Mouse (Mus musculus) midbrain, embryonic 11.5 days (tissue): ENCODE measurements around the gene Col20a1. TPM values are rescaled to one million over a fixed set of nuclear protein-coding genes. Genes with fewer than 3 reads are reported as not detected.

Source experiments
- ATAC-seq: fragments of 200-750 bp; cut with Nextera tagmentation; 2 replicates; pipeline ENCODE4 v1.8.0; 2017; ENCODE audit warnings: moderate TSS enrichment, moderate library complexity; ENCODE audit not compliant: low FRiP score
- DNase-seq: peaks from one replicate; pipeline ENCODE4 v3.0.0; 2015; ENCODE audit warnings: low spot score; ENCODE audit errors: missing footprints
- H3K27ac ChIP-seq: fragments of 300-500 bp; sonication (generic); 2 replicates; pipeline ENCODE4 v1.5.1; 2014; ENCODE audit warnings: low read depth, low read length
- H3K27me3 ChIP-seq: fragments of 300-500 bp; sonication (generic); 2 replicates; pipeline ENCODE4 v1.6.1; 2014; ENCODE audit warnings: mild to moderate bottlenecking, low read length, moderate library complexity, mixed read lengths; ENCODE audit not compliant: control insufficient read depth, insufficient read depth
- H3K36me3 ChIP-seq: fragments of 300-500 bp; sonication (generic); 2 replicates; pipeline ENCODE4 v1.6.1; 2014; ENCODE audit warnings: mild to moderate bottlenecking, low read length, moderate library complexity, mixed read lengths; ENCODE audit not compliant: control insufficient read depth, insufficient read depth
- H3K4me1 ChIP-seq: fragments of 300-500 bp; sonication (generic); 2 replicates; pipeline ENCODE4 v1.6.1; 2014; ENCODE audit warnings: low read length; ENCODE audit not compliant: control insufficient read depth, insufficient read depth
- H3K4me2 ChIP-seq: fragments of 300-500 bp; sonication (generic); 2 replicates; pipeline ENCODE4 v1.6.1; 2014; ENCODE audit warnings: mild to moderate bottlenecking, moderate library complexity
- H3K4me3 ChIP-seq: fragments of 300-500 bp; sonication (generic); 2 replicates; pipeline ENCODE4 v1.5.1; 2014; ENCODE audit warnings: low read depth, low read length
- H3K9ac ChIP-seq: fragments of 300-500 bp; sonication (generic); 2 replicates; pipeline ENCODE4 v1.6.1; 2014; ENCODE audit warnings: low read length
- H3K9me3 ChIP-seq: fragments of 300-500 bp; sonication (generic); 2 replicates; pipeline ENCODE4 v1.6.1; 2016; ENCODE audit warnings: low read length; ENCODE audit not compliant: control insufficient read depth
- WGBS: fragments of 180-500 bp; shearing (Covaris S2); extraction: QIAGEN DNeasy Blood & Tissue Kit; methylation state at CpG from one replicate; pipeline ENCODE4 v1.1.7; 2014; 5-methylcytosine and 5-hydroxymethylcytosine counted together
- polyA plus RNA-seq: library from polyadenylated mRNA; unstranded; fragments of >200 nt; fragmentation: Nextera tagmentation; extraction: Ambion mirVana; gene quantifications from 2 replicates; pipeline ENCODE4 v1.2.1, GENCODE M21; 2014

Gene Col20a1
- polyA plus RNA-seq, 1 experiment from 2014 or later = 0.26 TPM

GRCm38 (mm10) chr2:180988347-180988913 is 2.1 kb downstream of the Col20a1 start:
- Histone ChIP-seq H3K4me2 (no peak overlapping the region), H3K27me3 (no peaks in the 10 kb centered on the region), H3K9ac (no peak overlapping the region), H3K36me3 (no peaks in the 10 kb centered on the region), H3K27ac (no peak overlapping the region), H3K4me3 (no peak overlapping the region), H3K9me3 (no peaks in the 10 kb centered on the region), H3K4me1 (peaks cover 7% of the 10 kb centered on the region)
- DNase-seq = peak; percentile 74
- 0 out of 2 replicates have a peak, but pooled peaks have one; percentile 29 for ATAC-seq
- 72% methylated on average over 3 of the region's 3 CpGs for WGBS

- Histone ChIP-seq H3K27ac (no peak overlapping the region), H3K4me2 (no peak overlapping the region), H3K27me3 (no peaks in the 10 kb centered on the region), H3K4me3 (no peak overlapping the region), H3K4me1 (peaks cover 7% of the 10 kb centered on the region), H3K9ac (no peak overlapping the region), H3K9me3 (no peaks in the 10 kb centered on the region), H3K36me3 (no peaks in the 10 kb centered on the region)
- ATAC-seq = no peak
- peak; percentile 72 for DNase-seq
- 71% methylated on average over 1 of the region's 1 CpGs for WGBS
Observed at GRCm38 (mm10) chr2:180988948-180989347, 2.6 kb downstream of the Col20a1 start.

DNA sequence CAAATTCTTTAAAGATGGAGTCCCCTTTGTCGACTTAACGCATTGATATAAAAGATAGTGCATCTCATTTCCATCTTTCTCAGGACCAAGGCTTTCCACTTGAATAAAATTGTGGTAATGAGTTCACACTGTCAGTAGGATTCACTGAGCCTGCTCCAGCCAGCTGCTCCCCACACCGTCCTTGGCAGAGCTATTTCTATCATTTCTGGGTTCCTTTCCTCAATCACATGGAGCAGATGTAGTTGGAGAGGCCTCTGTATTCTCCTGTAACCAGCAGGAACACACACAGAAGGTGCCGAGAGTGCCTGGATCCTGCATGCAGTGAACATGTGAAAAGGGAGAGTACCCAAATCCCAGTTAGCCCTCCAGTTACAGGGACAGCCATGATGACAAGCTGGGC is 4.0 kb downstream of the Col20a1 start:
- no peak overlapping the region for H3K27ac ChIP-seq
- H3K4me3 ChIP-seq = no peak overlapping the region
- peak; percentile 44 for DNase-seq
- H3K4me2 ChIP-seq = no peak overlapping the region
- no peak overlapping the region for H3K9ac ChIP-seq
- no peaks in the 10 kb centered on the region for H3K9me3 ChIP-seq
- peaks cover 7% of the 10 kb centered on the region for H3K4me1 ChIP-seq
- WGBS = 77% methylated on average over 4 of the region's 4 CpGs
- H3K36me3 ChIP-seq = no peaks in the 10 kb centered on the region
- no peaks in the 10 kb centered on the region for H3K27me3 ChIP-seq
- ATAC-seq = no peak

DNA sequence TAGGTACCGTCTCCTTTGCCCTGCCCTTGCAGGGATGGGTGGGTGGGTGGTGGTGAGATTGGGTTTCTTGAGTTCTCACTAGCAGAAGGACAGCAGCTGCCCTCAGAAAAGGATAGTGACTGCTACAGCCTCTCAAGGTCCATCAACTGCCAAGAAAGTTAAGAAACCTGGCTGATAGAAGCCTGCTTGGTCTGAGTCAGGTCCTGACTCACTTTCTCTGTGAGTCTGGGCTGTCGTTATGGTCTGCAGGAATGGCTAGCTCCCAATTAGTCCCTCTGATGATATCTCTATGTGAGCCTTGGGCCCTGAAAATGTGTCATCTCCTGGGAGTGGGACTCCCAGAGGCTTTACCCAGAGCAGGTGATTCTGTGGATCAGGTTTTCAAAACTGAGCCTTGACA is 8.0 kb downstream of the Col20a1 start:
- ATAC-seq (no peak), DNase-seq (no peak)
- Histone ChIP-seq H3K9me3 (no peaks in the 10 kb centered on the region), H3K9ac (no peak overlapping the region), H3K27ac (no peak overlapping the region), H3K4me1 (no peaks in the 10 kb centered on the region), H3K27me3 (no peaks in the 10 kb centered on the region), H3K4me3 (no peak overlapping the region), H3K36me3 (no peaks in the 10 kb centered on the region), H3K4me2 (no peak overlapping the region)
- WGBS = 81% methylated on average over 2 of the region's 2 CpGs

- Histone ChIP-seq H3K9ac (no peak overlapping the region), H3K4me3 (no peak overlapping the region), H3K4me1 (no peaks in the 10 kb centered on the region), H3K36me3 (no peaks in the 10 kb centered on the region), H3K4me2 (no peak overlapping the region), H3K27me3 (no peaks in the 10 kb centered on the region), H3K27ac (no peak overlapping the region), H3K9me3 (no peaks in the 10 kb centered on the region)
- ATAC-seq = no peak
- DNase-seq = peak; percentile 75
- WGBS = 78% methylated on average over 4 of the region's 4 CpGs
Observed at GRCm38 (mm10) chr2:180995457-180995856, 9.1 kb downstream of the Col20a1 start.

- peak; percentile 87 for DNase-seq
- no peak overlapping the region for H3K27ac ChIP-seq
- H3K36me3 ChIP-seq = no peaks in the 10 kb centered on the region
- H3K4me2 ChIP-seq = no peak overlapping the region
- WGBS = 22% methylated on average over 5 of the region's 5 CpGs
- H3K9ac ChIP-seq = no peak overlapping the region
- no peaks in the 10 kb centered on the region for H3K4me1 ChIP-seq
- H3K4me3 ChIP-seq = no peak overlapping the region
- no peaks in the 10 kb centered on the region for H3K9me3 ChIP-seq
- H3K27me3 ChIP-seq = no peaks in the 10 kb centered on the region
- peak; percentile 69 for ATAC-seq
Observed at GRCm38 (mm10) chr2:180996436-180996835, 10.1 kb downstream of the Col20a1 start.

- WGBS = 75% methylated on average over 3 of the region's 3 CpGs
- no peak overlapping the region for H3K27ac ChIP-seq
- no peaks in the 10 kb centered on the region for H3K4me1 ChIP-seq
- no peaks in the 10 kb centered on the region for H3K36me3 ChIP-seq
- no peak overlapping the region for H3K4me3 ChIP-seq
- peak; percentile 84 for DNase-seq
- no peak overlapping the region for H3K4me2 ChIP-seq
- no peaks in the 10 kb centered on the region for H3K27me3 ChIP-seq
- no peak overlapping the region for H3K9ac ChIP-seq
- ATAC-seq = peak; percentile 15; the same call in 1 of the 2 replicates
- no peaks in the 10 kb centered on the region for H3K9me3 ChIP-seq
Observed at GRCm38 (mm10) chr2:180996905-180997304, 10.6 kb downstream of the Col20a1 start.

- Histone ChIP-seq H3K9me3 (no peaks in the 10 kb centered on the region), H3K9ac (no peak overlapping the region), H3K4me3 (no peak overlapping the region), H3K36me3 (no peaks in the 10 kb centered on the region), H3K4me2 (no peak overlapping the region), H3K27ac (no peak overlapping the region), H3K4me1 (no peaks in the 10 kb centered on the region), H3K27me3 (no peaks in the 10 kb centered on the region)
- ATAC-seq (no peak), DNase-seq (peak; percentile 68)
- 27% methylated on average over 4 of the region's 4 CpGs for WGBS
Observed at GRCm38 (mm10) chr2:181007054-181007453, 20.7 kb downstream of the Col20a1 start.

DNA sequence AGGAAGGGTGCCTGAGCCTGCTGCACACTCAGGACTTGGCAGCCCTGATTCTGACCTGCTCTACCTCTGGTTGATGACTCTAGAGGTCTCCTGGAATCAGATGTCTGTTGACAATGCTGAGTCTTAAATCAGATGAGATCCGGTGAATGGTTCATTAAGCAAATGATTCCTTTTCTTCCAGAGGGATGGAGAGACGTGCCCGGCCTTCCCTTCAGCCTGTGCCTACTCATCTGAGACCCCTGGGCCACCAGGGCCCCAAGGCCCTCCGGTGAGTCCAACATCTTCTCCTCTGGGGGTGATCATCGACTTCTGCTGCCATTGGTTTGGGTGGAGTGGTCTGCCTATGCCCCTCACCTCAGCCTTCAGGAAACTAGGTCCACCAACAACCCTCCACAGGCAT is 22.0 kb downstream of the Col20a1 start:
- Histone ChIP-seq H3K4me3 (no peak overlapping the region), H3K4me2 (no peak overlapping the region), H3K36me3 (no peaks in the 10 kb centered on the region), H3K4me1 (no peaks in the 10 kb centered on the region), H3K9me3 (no peaks in the 10 kb centered on the region), H3K27ac (no peak overlapping the region), H3K9ac (no peak overlapping the region), H3K27me3 (no peaks in the 10 kb centered on the region)
- ATAC-seq (no peak), DNase-seq (peak; percentile 17)
- 71% methylated on average over 5 of the region's 5 CpGs for WGBS
